Mouse (Mus musculus): ENCODE data around the gene Rnf111.
"Not testable (repeated sequence)": the region's sequence is repeated elsewhere in the genome, so short reads cannot be mapped to it uniquely, and the experiment has no call there.

Rnf111 gene

GRCm38 (mm10) chr9:70503626-70504041 is at the start of gene Rnf111:
Gene Rnf111, minus strand, starts transcription at chr9:70503725.
- DNase-seq (ENCODE audit: low spot score), result peak; percentile 95

DNA sequence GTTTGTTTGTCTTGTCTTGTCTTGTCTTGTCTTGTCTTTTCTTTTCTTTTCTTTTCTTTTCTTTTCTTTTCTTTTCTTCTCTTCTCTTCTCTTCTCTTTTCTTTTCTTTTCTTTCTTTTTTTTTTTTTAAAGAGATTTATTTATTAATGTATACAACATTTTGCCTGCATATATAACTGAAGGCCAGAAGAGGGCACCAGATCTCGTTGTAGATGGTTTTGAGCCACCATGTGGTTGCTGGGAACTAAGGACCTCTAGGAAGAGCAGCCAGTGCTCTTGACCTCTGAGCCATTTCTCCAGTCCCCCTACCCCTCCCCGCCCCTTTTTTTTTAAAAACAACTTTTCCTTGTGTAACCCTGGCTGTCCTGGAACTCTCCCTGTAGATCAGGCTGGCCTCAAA is 48.7 kb upstream of the Rnf111 start:
- DNase-seq (ENCODE audit: low spot score), result not testable (repeated sequence)

DNA sequence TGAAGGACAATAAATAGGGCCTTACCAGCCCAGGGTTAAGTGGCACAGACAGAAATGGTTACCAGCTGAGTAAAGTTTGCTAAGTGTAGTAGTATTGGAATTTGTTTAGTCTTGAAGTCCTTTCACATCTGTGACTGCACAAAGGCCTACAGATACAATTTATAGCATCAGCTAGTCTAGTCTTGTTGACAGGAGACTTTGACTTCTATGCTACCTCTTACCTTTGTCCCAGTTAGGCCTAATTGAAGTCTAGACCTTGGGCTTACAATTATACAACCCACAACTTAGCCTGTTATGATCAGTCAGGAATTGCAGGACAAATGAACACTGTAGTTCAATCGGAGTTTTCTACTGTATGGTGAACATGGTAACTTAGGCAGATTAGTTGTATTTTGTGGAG is 48.0 kb upstream of the Rnf111 start:
- DNase-seq (ENCODE audit: low spot score), result no peak

DNA sequence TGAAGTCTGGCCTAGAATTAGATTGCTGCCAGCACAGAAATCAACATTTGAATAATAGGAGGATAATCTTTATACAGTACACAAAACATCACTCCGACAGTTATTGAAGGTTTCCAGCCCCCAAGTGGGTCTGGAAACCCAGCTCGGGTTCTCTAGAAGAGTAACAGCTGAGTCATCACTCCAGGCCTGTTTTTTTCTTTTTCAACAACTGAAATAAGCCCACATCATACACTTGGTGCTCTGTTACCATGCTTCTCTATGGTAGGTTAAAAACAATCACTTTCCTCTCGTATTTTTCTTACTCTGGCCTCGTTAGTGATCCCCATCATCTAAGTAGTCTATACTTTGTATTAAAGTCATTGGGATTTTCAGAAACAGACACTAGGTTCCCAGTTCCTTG is 44.8 kb upstream of the Rnf111 start:
- no peak for DNase-seq (ENCODE audit: low spot score)

DNA sequence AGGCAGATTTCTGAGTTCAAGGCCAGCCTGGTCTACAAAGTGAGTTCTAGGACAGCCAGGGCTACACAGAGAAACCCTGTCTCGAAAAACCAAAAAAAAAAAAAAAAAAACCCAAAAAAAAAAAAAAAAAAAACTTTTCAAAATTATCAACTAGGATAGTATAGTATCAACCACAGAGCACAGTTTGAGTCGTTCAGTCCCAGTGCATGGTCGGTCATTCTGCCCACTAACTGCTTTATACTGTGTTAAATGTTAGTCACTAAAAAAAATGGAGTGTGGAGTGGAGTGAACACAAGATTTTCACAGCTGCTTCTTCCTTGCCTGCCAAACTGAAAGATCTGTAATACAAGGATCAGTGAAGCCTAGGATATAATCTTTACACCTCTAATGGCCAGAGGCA is 43.1 kb upstream of the Rnf111 start:
- not testable (repeated sequence) for DNase-seq (ENCODE audit: low spot score)

GRCm38 (mm10) chr9:70544831-70545230 is 41.3 kb upstream of the Rnf111 start:
- DNase-seq (ENCODE audit: low spot score), result no peak

DNA sequence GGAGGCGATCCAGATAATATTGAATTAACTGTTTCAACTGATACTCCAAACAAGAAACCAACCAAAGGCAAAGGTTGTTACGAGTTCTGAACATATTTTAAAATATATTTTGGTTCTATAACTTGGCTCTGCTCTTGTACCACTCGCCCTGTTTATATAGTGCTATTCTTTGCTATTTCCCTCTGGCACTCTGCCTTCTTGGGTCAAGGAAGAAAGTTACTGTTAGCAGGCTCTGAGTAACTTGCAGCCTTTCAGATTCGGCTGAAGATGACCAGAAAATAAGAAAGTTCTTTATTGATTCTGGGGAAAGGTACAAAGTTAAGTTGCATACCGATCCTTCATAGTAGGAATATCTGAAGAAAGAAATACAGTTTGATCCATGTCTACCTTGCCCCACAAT is 40.5 kb upstream of the Rnf111 start:
- DNase-seq (ENCODE audit: low spot score), result peak; percentile 55

- peak; percentile 56 for DNase-seq (ENCODE audit: low spot score)
Observed at GRCm38 (mm10) chr9:70543048-70543880, 39.7 kb upstream of the Rnf111 start.

DNA sequence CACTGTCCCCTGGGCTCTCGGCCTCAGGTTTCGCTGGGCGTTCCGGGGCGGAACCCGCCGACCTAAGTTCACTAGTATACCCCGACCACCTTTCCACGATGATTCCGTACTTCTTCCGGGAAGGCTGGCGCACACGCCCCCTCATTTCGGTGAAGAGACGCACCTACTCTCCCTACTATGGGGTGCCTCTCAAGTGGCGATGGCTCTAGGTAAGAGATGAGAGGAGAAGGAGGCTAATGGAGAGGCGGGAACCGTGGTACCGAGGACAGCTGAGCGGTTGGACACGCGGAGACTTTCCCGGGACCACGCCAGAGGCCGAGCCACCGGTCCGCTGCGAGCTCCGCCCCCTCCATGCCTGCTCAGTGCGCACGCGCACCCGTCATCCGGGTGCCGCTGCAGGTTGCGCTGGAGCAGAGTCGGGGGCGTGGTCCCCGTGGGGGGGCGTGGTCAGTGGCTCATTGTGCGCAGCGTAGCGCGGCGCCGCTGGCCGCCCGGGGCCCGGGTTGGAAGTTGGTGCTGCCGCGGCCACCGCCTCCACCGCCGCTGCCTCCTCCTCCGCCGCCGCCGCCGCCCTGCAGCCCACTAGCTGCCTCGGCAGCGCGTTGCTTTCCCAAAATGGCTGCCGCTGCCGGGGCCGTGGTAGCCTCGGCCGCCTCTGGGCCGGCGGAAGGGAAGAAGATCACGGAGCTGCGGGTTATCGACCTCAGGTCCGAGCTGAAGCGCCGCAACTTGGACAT is 38.9 kb upstream of the Rnf111 start, which contains the start of gene Sltm:
Gene Sltm (plus strand): TSS at position 450 of the 737 bp plus-strand sequence.
- peak; percentile 96 for DNase-seq (ENCODE audit: low spot score)

DNA sequence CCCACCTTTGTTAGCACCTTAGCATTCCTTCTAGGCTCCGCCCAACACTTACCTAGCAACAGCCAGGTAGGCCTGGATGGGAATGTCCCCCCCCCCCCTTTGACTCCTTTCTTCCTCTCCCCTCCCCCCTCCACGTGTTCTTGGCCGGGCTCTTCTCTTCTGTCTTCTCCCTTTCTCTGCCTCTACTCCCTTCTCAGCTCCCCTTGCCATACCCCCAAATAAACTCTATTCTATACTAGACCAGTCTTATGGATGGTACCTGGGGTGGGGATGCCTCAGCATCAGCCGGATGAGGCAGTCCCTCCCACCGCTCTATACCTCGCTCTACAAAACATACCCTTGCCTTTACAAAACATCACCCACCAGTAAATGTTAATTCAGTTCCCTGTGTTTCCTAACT is 38.1 kb upstream of the Rnf111 start:
- DNase-seq (ENCODE audit: low spot score), result no peak

DNA sequence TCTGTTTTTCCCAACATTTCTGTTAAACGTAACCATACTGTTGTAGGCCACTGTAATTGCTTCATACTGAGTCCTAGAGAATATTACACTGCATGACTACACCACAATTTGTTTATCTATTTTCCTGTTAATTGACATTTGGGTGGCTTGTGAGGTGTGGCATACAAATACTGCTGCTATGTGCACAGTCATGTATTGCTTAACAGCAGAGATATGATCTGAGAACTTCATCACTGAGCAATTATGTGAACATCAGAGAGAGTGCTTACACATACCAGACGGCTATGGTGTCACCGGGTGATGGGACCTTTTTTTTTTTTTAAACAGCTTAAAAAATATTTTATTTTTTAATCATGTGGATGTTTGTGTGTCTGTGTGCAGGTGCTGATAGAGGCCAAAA is 29.8 kb upstream of the Rnf111 start:
- DNase-seq (ENCODE audit: low spot score), result no peak

GRCm38 (mm10) chr9:70524366-70524765 is 20.8 kb upstream of the Rnf111 start:
- DNase-seq (ENCODE audit: low spot score), result no peak

DNA sequence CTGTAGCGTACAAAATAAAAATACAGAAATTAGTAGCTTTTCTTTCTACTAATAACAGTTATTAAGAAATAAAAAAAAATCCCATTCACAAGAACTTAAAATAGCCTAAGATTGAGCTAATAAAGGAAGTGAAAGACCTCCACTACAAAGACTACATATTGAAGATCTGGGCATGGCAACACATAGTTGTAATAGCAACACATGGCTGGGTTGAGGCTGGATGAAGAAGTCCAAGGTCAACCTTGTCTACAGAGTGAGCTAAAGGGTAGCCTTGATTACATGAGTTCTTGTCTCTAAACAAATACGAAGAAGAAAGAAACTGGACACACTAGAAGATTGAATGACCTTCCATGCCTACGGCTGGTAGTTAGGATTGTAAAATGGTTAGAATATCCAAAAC is 20.3 kb upstream of the Rnf111 start:
- DNase-seq (ENCODE audit: low spot score), result no peak

DNA sequence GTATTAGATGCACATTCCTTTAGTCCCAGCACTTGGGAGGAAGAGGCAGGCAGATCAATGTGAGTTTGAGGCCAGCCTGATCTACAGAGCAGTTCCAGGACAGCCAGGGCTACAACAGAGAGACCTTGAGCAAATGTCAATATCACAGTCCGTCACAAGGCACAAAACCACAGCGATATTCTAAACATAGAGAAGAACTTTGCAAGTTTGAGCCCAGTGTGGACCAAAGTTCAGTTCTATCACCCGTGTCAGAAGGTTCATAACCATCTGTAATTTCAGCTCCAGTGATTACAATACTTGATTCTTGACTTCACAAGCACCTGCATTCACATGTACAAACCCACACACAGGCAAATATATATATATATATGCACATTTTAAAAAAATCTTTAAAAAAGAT is 17.1 kb upstream of the Rnf111 start:
- DNase-seq (ENCODE audit: low spot score), result no peak

- no peak for DNase-seq (ENCODE audit: low spot score)
Observed at GRCm38 (mm10) chr9:70511681-70512080, 8.2 kb upstream of the Rnf111 start.

DNA sequence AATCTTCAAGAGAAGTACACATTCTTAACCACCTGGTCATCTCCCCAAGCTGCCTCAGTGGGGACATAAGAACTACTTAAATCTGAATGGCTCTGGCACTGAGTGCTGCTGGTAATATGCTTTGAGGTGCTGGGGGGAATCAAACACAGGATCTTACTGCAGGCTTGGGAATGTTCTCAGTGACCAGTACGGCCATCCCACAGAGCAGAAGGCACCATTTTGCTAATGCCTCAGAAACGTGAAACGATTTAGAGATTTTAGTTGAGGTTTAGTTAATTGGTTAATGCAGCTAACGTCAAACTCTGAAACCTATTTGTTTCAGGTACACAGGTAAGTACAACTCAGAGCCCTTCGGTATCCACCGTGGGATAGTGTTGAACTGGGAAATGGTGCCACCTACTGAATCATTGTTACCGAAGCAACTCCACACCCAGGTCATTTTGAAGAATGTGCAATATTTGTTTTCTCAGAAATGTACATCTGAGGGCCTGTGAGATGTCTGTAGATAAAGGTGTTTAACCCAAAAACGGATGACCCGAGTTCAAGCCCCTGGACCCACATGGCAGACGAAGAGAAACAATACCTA is 7.6 kb upstream of the Rnf111 start:
- no peak for DNase-seq (ENCODE audit: low spot score)

GRCm38 (mm10) chr9:70509906-70510525 is 6.5 kb upstream of the Rnf111 start:
- DNase-seq (ENCODE audit: low spot score), result peak; percentile 79

GRCm38 (mm10) chr9:70506787-70507186 is 3.3 kb upstream of the Rnf111 start:
- DNase-seq (ENCODE audit: low spot score), result no peak

DNA sequence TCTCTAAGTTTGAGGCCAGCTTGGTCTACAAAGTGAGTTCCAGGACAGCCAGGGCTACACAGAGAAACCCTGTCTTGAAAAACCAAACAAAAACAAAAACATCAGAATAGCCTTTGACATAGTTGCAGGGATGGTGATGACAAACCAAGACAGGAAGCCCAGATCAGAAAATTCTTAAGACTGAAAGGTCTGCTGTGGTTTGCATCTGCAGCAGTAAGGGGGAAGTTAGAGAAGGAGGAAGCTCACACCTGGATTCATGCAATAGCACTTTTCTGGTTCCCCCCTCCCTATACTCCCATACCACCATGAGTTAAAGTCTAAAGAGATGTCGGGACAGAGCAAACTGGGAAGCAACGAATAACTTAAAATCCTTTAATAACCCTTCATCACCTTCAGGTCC is 2.7 kb upstream of the Rnf111 start:
- no peak for DNase-seq (ENCODE audit: low spot score)

GRCm38 (mm10) chr9:70503015-70503603 is 416 bp downstream of the Rnf111 start:
- peak; percentile 47 for DNase-seq (ENCODE audit: low spot score)

- DNase-seq (ENCODE audit: low spot score), result no peak
Observed at GRCm38 (mm10) chr9:70502284-70503014, 1.1 kb downstream of the Rnf111 start.

All from adipocyte (in vitro differentiated cells).